Mouse (Mus musculus) heart, postnatal 0 days (tissue): ENCODE results near the gene Rab36. TPM values are rescaled to one million over a fixed set of nuclear protein-coding genes. Genes with fewer than 3 reads are reported as not detected.
"Not testable (repeated sequence)": the region's sequence is repeated elsewhere in the genome, so short reads cannot be mapped to it uniquely, and the experiment has no call there.

Experiments
- ATAC-seq: fragments of 200-750 bp; cut with Nextera tagmentation; 2 replicates; pipeline ENCODE4 v1.8.0; 2017; ENCODE audit warnings: low read depth, moderate number of reproducible peaks, moderate library complexity; ENCODE audit not compliant: insufficient read depth
- DNase-seq: peaks from one replicate; pipeline ENCODE4 v3.0.0-alpha.2; 2016; ENCODE audit warnings: low spot score
- H3K27ac ChIP-seq: fragments of 300-500 bp; sonication (generic); 2 replicates; pipeline ENCODE4 v1.5.1; 2014; ENCODE audit warnings: low read depth, mild to moderate bottlenecking
- H3K27me3 ChIP-seq: fragments of 300-500 bp; sonication (generic); 2 replicates; pipeline ENCODE4 v1.6.1; 2014; ENCODE audit warnings: low read length, mixed read lengths; ENCODE audit not compliant: control insufficient read depth, insufficient read depth
- H3K36me3 ChIP-seq: fragments of 300-500 bp; sonication (generic); replicated peaks from 2 replicates; pipeline ENCODE4 v1.6.1; 2014; ENCODE audit warnings: low read length, mixed read lengths; ENCODE audit not compliant: control insufficient read depth, insufficient read depth
- H3K4me1 ChIP-seq: fragments of 300-500 bp; sonication (generic); 2 replicates; pipeline ENCODE4 v1.6.1; 2014; ENCODE audit warnings: antibody characterized with exemption; ENCODE audit not compliant: control insufficient read depth, insufficient read depth
- H3K4me2 ChIP-seq: fragments of 300-500 bp; sonication (generic); 2 replicates; pipeline ENCODE4 v1.6.1; 2014; ENCODE audit warnings: low read depth, mild to moderate bottlenecking, low read length, moderate library complexity
- H3K4me3 ChIP-seq: fragments of 300-500 bp; sonication (generic); 2 replicates; pipeline ENCODE4 v1.5.1; 2014; ENCODE audit warnings: low read depth, low read length
- H3K9ac ChIP-seq: fragments of 300-500 bp; sonication (generic); replicated peaks from 2 replicates; pipeline ENCODE4 v1.6.1; 2014; ENCODE audit warnings: low read depth, low read length, mixed read lengths
- H3K9me3 ChIP-seq: fragments of 300-500 bp; sonication (generic); replicated peaks from 2 replicates; pipeline ENCODE4 v1.6.1; 2016; ENCODE audit warnings: low read length; ENCODE audit not compliant: control insufficient read depth
- CTCF ChIP-seq: IDR thresholded peaks from 2 replicates; pipeline ENCODE4 v1.5.1; 2016; ENCODE audit warnings: antibody characterized with exemption, control low read depth, low read depth
- EP300 ChIP-seq: IDR thresholded peaks from 2 replicates; pipeline ENCODE4 v1.6.1; 2016; ENCODE audit warnings: antibody characterized with exemption, low read depth
- WGBS: fragments of 180-500 bp; shearing (Covaris S2); extraction: QIAGEN DNeasy Blood & Tissue Kit; methylation state at CpG from one replicate; pipeline ENCODE4 v1.1.7; 2014; 5-methylcytosine and 5-hydroxymethylcytosine counted together
- polyA plus RNA-seq: library from polyadenylated mRNA; unstranded; fragments of >200 nt; fragmentation: Nextera tagmentation; extraction: Ambion mirVana; gene quantifications from 2 replicates; pipeline ENCODE4 v1.2.1, GENCODE M21; 2015
- total RNA-seq: library from RNA; depleted of rRNA; stranded (reverse); fragments of >200 nt; gene quantifications from 2 replicates; pipeline ENCODE4 v1.2.3, GENCODE M21; 2014; ENCODE audit warnings: low replicate concordance

Gene Rab36
- total and polyA plus RNA-seq, 2 experiments from 2014 or later = 1.4 to 1.5 TPM

DNA sequence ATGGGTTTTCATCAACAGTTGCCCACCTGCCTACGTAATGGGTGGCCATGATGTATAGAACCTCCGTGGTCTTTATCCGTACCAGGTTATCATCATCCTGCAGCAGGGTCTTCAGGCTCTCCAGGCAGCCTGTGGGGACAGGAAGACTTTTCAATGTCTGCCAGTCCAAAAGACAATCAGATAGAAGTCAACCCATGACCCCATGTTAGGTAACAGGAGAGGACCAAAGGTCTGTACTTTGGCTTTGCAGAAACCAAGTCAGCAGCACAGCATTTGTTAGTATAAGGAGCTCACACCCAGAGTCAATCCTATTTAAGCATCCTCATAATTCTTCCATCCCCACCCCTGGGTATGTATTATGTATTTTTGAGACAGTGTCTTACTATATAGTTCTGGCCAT lies 7.2 kb upstream of the Rab36 start:
- TF ChIP-seq CTCF (no peak), EP300 (no peak)
- H3K36me3 ChIP-seq = no peaks in the 10 kb centered on the region
- ATAC-seq (no peak), DNase-seq (no peak)
- H3K27ac ChIP-seq = no peak overlapping the region
- no peak overlapping the region for H3K4me3 ChIP-seq
- no peak overlapping the region for H3K4me2 ChIP-seq
- H3K9ac ChIP-seq = no peak overlapping the region
- no peaks in the 10 kb centered on the region for H3K4me1 ChIP-seq
- peaks cover 18% of the 10 kb centered on the region; the same call in 1 of the 2 replicates for H3K27me3 ChIP-seq
- WGBS = 84% methylated on average over 3 of the region's 3 CpGs
- no peaks in the 10 kb centered on the region for H3K9me3 ChIP-seq

DNA sequence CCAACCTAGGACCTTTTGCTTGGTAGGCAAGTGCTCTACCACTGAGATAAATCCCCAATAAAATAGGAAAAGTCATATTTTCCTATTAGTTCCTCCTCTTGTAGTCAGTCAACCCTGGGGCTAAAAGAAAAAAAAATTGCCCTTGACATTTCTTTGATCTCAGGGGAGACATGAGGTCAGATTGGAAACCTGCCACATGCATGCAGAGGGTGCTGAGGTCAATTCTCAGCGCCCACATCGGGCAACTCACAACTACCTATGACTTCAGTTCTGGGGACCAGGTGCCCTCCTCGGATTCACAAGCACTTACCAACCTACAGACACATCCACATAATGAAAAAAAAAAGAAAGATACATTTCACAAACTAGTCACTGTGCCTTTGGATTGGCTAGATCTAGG lies 6.6 kb upstream of the Rab36 start:
- H3K9me3 ChIP-seq = no peaks in the 10 kb centered on the region
- DNase-seq (no peak), ATAC-seq (no peak)
- H3K9ac ChIP-seq = no peak overlapping the region
- H3K4me1 ChIP-seq = no peaks in the 10 kb centered on the region
- no peak overlapping the region for H3K4me3 ChIP-seq
- H3K27me3 ChIP-seq = peaks cover 18% of the 10 kb centered on the region; the same call in 1 of the 2 replicates
- H3K27ac ChIP-seq = no peak overlapping the region
- H3K4me2 ChIP-seq = no peak overlapping the region
- no peaks in the 10 kb centered on the region for H3K36me3 ChIP-seq
- 86% methylated on average over 3 of the region's 3 CpGs for WGBS
- TF ChIP-seq CTCF (no peak), EP300 (no peak)

DNA sequence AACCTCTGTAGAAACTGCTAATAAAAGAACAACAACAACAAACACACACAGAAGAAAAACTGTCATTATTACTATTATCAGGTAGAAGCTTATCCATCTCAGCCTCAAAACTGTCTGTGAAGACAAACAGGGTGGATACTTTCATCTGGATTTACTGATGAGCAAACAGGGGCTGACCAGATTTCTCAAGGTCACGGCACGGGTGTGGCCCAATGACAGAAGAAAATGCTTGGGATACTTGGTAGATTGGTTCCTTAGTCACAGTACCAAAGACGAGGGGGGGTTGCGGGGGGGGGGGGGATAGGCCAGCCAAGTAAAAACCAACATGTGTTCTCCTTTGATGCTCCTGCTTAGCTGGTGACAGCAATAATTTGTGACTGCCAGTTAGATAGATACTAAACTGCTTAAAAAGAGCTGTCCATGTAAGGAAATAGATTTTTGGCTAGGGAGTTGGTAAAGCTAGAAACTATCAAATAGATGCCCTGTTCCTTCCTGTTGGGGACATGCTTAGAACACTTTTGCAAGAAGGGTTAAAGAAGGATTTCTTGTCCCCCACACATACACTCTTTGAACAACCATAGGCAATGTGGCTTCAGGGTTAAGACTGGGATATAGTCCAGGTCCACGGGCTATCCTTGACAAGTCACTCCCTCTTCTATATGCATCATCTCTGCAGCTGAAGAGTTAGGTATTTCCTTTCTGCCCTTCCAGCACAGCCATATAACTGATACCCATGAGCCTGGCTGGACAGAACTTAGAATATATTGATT lies 5.3 kb upstream of the Rab36 start:
- 54% methylated on average over 5 of the region's 5 CpGs for WGBS

DNA sequence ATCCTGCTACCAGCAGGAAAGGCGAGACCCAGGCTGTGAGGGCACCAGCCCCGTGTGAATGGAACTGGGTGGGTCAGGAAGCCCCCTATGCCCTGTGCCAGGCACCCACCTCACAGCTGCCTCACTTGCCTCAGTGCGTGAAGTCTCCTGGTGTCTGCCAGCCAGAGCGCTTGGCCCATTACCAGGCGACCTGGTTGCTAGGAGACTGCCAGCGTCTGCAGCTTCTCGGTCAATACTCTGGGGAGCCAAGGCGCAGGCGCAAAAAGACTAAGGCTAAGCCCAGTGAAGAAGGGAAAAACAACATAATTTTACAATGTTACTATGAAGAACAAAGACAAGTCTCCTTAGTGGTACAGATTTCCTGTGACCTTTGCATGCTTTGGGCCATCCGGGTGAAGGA lies 4.5 kb upstream of the Rab36 start, which contains the start of gene Rsph14:
TSS of gene Rsph14 (minus strand) at position 192 of the 400 bp plus-strand sequence.
- DNase-seq = peak; percentile 15
- H3K4me3 ChIP-seq = no peak within 1 kb of the TSS
- ATAC-seq = 0 out of 2 replicates have a peak, but pooled peaks have one; percentile 12
- no peak within 1 kb of the TSS for H3K9ac ChIP-seq
- no peak within 1 kb of the TSS for H3K4me2 ChIP-seq
- no peak for TF ChIP-seq EP300
- TF ChIP-seq CTCF = no peak
- no peaks in the 10 kb centered on the region for H3K9me3 ChIP-seq
- H3K4me1 ChIP-seq = 0 out of 2 replicates have a peak, but pooled peaks cover 3% of the 10 kb centered on the region
- H3K27ac ChIP-seq = no peak within 1 kb of the TSS
- WGBS = 25% methylated on average over 10 of the region's 10 CpGs
- no peaks in the 10 kb centered on the region for H3K36me3 ChIP-seq
- peaks cover 12% of the 10 kb centered on the region; the same call in 1 of the 2 replicates for H3K27me3 ChIP-seq

More for the DNA sequence above, 5.3 kb upstream of the Rab36 start:
- DNase-seq (no peak), ATAC-seq (no peak)
- no peak overlapping the region for H3K27ac ChIP-seq
- no peak overlapping the region for H3K4me2 ChIP-seq
- H3K36me3 ChIP-seq = no peaks in the 10 kb centered on the region
- TF ChIP-seq EP300 = no peak
- no peak for TF ChIP-seq CTCF
- peaks cover 15% of the 10 kb centered on the region; the same call in 1 of the 2 replicates for H3K27me3 ChIP-seq
- H3K4me1 ChIP-seq = no peaks in the 10 kb centered on the region
- no peak overlapping the region for H3K4me3 ChIP-seq
- H3K9me3 ChIP-seq = no peaks in the 10 kb centered on the region
- H3K9ac ChIP-seq = no peak overlapping the region

DNA sequence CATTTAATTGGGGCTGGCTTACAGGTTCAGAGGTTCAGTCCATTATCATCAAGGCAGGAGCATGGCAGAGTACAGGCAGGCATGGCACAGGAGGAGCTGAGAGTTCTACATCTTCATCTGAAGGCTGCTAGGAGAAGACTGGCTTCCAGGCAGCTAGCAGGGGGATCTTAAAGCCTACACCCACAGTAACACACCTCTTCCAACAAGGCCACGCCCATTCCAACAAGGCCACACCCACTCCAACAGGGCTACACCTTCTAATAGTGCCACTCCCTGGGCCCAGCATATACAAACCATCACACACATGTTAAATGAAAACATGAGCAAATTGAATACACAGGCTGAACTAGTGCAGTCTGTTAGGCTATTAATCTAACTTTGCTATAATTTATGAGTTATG lies 5.2 kb downstream of the Rab36 start:
- DNase-seq, H3K4me1 ChIP-seq, H3K36me3 ChIP-seq, H3K27me3 ChIP-seq, ATAC-seq, H3K9me3 ChIP-seq, H3K4me3 ChIP-seq, H3K27ac ChIP-seq, H3K4me2 ChIP-seq, H3K9ac ChIP-seq: not testable (repeated sequence)
- 9% methylated on average over 1 of the region's 1 CpGs for WGBS
